Mouse (Mus musculus): ENCODE results near the gene Csmd2. TPM values are rescaled to one million over a fixed set of nuclear protein-coding genes. Genes with fewer than 3 reads are reported as not detected.

Csmd2 gene
- under 1 TPM; 0.15 to 0.22 TPM for total RNA-seq (2021)

- intact Hi-C loops (cut with DNase I) = no loop called here
- no peak for DNase-seq
These were observed at the start of gene Csmd2 for GRCm38 (mm10) chr4:127987784-127988455. Gene Csmd2 (plus strand): TSS chr4:127987857.

GRCm38 (mm10) chr4:127947696-127948095 is 40.0 kb upstream of the Csmd2 start:
- DNase-seq = no peak
- intact Hi-C loops (cut with DNase I) = no loop called here

- intact Hi-C loops (cut with DNase I) = no loop called here
- no peak for DNase-seq
These were observed 34.5 kb upstream of the Csmd2 start for GRCm38 (mm10) chr4:127953006-127953710.

- no peak for DNase-seq
- intact Hi-C loops (cut with DNase I) = no loop called here
These were observed 18.6 kb upstream of the Csmd2 start for GRCm38 (mm10) chr4:127969101-127969500.

GRCm38 (mm10) chr4:127970018-127970421 is 17.6 kb upstream of the Csmd2 start:
- intact Hi-C loops (cut with DNase I) = no loop called here
- DNase-seq = peak; percentile 37 to 58

- DNase-seq = no peak
- intact Hi-C loops (cut with DNase I) = no loop called here
These were observed 16.5 kb upstream of the Csmd2 start, which contains the start of gene CK137956 for GRCm38 (mm10) chr4:127970901-127971868. Gene CK137956 (minus strand): TSS chr4:127970951.

- intact Hi-C loops (cut with DNase I) = no loop called here
- no peak for DNase-seq
These were observed 14.7 kb upstream of the Csmd2 start for GRCm38 (mm10) chr4:127972976-127973375.

GRCm38 (mm10) chr4:127981125-127981524 is 6.5 kb upstream of the Csmd2 start:
- intact Hi-C loops (cut with DNase I) = no loop called here
- no peak for DNase-seq

- intact Hi-C loops (cut with DNase I) = no loop called here
- DNase-seq = no peak
These were observed 3.2 kb upstream of the Csmd2 start for GRCm38 (mm10) chr4:127984426-127984825.

GRCm38 (mm10) chr4:127985874-127986273 is 1.8 kb upstream of the Csmd2 start:
- intact Hi-C loops (cut with DNase I) = no loop called here
- no peak for DNase-seq

GRCm38 (mm10) chr4:127986491-127987075 is 1.1 kb upstream of the Csmd2 start:
- intact Hi-C loops (cut with DNase I) = no loop called here
- no peak for DNase-seq

GRCm38 (mm10) chr4:127987270-127987669 is 387 bp upstream of the Csmd2 start:
- DNase-seq = no peak
- intact Hi-C loops (cut with DNase I) = no loop called here

- intact Hi-C loops (cut with DNase I) = no loop called here
- no peak for DNase-seq
These were observed 996 bp downstream of the Csmd2 start for GRCm38 (mm10) chr4:127988526-127989180.

- no peak for DNase-seq
- intact Hi-C loops (cut with DNase I) = no loop called here
These were observed 1.8 kb downstream of the Csmd2 start for GRCm38 (mm10) chr4:127989347-127989995.

GRCm38 (mm10) chr4:127999281-127999680 is 11.6 kb downstream of the Csmd2 start:
- intact Hi-C loops (cut with DNase I) = no loop called here
- DNase-seq = no peak

- DNase-seq = no peak
- intact Hi-C loops (cut with DNase I) = no loop called here
These were observed 15.0 kb downstream of the Csmd2 start for GRCm38 (mm10) chr4:128002638-128003101.

- DNase-seq = no peak
- intact Hi-C loops (cut with DNase I) = no loop called here
These were observed 17.3 kb downstream of the Csmd2 start for GRCm38 (mm10) chr4:128004797-128005452.

GRCm38 (mm10) chr4:128019465-128019864 is 31.8 kb downstream of the Csmd2 start:
- no peak for DNase-seq
- intact Hi-C loops (cut with DNase I) = no loop called here

- intact Hi-C loops (cut with DNase I) = no loop called here
- DNase-seq = no peak
These were observed 40.6 kb downstream of the Csmd2 start for GRCm38 (mm10) chr4:128028294-128028693.

Data from heart, postnatal 10 days (tissue).